In the genomic region with DNA sequence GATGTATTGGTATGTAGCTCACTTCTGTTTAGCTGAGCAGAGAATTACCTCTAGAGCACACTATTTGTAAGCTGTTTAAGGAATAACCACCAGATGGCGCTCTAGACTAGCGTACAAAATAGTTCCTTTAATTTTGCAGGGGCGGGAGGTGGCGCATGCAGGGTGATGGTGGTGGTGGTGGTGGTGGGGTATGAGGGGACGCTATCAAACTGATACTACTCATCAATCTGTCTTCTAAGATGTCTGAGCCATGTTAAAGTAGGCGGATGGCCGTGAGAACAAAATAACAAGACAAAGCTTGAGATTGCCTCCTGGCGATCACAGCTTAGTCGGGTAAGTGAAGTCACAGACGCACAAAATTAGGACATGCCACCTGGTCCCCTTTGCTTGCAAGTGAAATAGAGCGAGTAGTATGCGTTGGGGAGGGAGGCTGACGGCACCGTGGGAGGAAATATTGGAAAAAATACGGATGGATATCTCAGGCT, we compare ENCODE assay signal across 8 mouse cellular contexts.
DNase-seq lines count a peak whose midpoint lies in the region; ATAC-seq and TF ChIP-seq lines count a peak whose summit lies in the region.

No protein-coding gene starts in this region.

- peak; percentile 68 for ATAC-seq in common myeloid progenitor, adult 5-6 weeks (replicated peaks; ENCODE audit: low read depth, poor library complexity, severe bottlenecking)
- no peak for ATAC-seq in heart, embryonic 14.5 days (ENCODE audit: insufficient number of reproducible peaks, insufficient read depth, low FRiP score, low read depth)
- ATAC-seq in midbrain, embryonic 15.5 days (replicated peaks): peak; percentile 67; the same call in 1 of the 2 replicates

- H3K4me3 ChIP-seq in C2C12 (ENCODE audit: insufficient read depth, poor library complexity, severe bottlenecking): no peak overlapping the region
- no peak overlapping the region for H3K4me3 ChIP-seq in heart, embryonic 14.5 days (ENCODE audit: control insufficient read depth in 1 of 2, insufficient read depth in 1 of 2, low read depth in 1 of 2, low read length in 2 of 2)
- 0 out of 2 replicates have a peak overlapping the region, but pooled peaks have one; percentile 5 for H3K4me3 ChIP-seq in midbrain, embryonic 15.5 days

- H3K79me3 ChIP-seq in C2C12 (ENCODE audit: low read depth): no peaks in the 10 kb centered on the region

- no peak overlapping the region for H3K27ac ChIP-seq in heart, embryonic 14.5 days (replicated peaks in 1 of 2; ENCODE audit: control insufficient read depth in 1 of 2, insufficient read depth in 1 of 2, low read depth in 2 of 2, low read length in 2 of 2)
- H3K27ac ChIP-seq in midbrain, embryonic 15.5 days: no peak overlapping the region

- peak; percentile 13 for DNase-seq in adrenal gland, adult 2 months
- DNase-seq in adrenal gland, adult 8-10 months: no peak
- DNase-seq in left cerebral cortex, adult 11 months (ENCODE audit: low spot score): peak; percentile 25
- no peak for DNase-seq in spleen, postnatal 4 days (ENCODE audit: low spot score in 2 of 2)

- H3K27me3 ChIP-seq in C2C12 (ENCODE audit: control insufficient read depth, insufficient read depth, insufficient read length): peaks cover 7% of the 10 kb centered on the region
- no peaks in the 10 kb centered on the region for H3K27me3 ChIP-seq in heart, embryonic 14.5 days (ENCODE audit: control insufficient read depth, insufficient read depth, low read length)
- no peaks in the 10 kb centered on the region for H3K27me3 ChIP-seq in midbrain, embryonic 15.5 days (replicated peaks)

- no peaks in the 10 kb centered on the region for H3K4me1 ChIP-seq in heart, embryonic 14.5 days (ENCODE audit: control insufficient read depth in 2 of 2, insufficient read depth in 2 of 2, low read length in 2 of 2)
- peaks cover 3% of the 10 kb centered on the region; the same call in 1 of the 2 replicates for H3K4me1 ChIP-seq in midbrain, embryonic 15.5 days

- 26% methylated on average over 15 of the region's 15 CpGs for WGBS in heart, embryonic 14.5 days
- WGBS in midbrain, embryonic 15.5 days: 29% methylated on average over 15 of the region's 15 CpGs

- peak; percentile 31 for TF ChIP-seq CTCF in C2C12 (IDR thresholded peaks at IDR 0.05; ENCODE audit: control insufficient read depth, insufficient read depth, insufficient read length)

- H3K36me3 ChIP-seq in C2C12 (ENCODE audit: control insufficient read depth, insufficient read depth): no peaks in the 10 kb centered on the region
- H3K36me3 ChIP-seq in heart, embryonic 14.5 days (ENCODE audit: control insufficient read depth, insufficient read depth, low read length): no peaks in the 10 kb centered on the region
- H3K36me3 ChIP-seq in midbrain, embryonic 15.5 days (replicated peaks): no peaks in the 10 kb centered on the region

- H3K9me3 ChIP-seq in heart, embryonic 14.5 days (ENCODE audit: control insufficient read depth, low read length): no peaks in the 10 kb centered on the region
- no peaks in the 10 kb centered on the region for H3K9me3 ChIP-seq in midbrain, embryonic 15.5 days

- H3K79me2 ChIP-seq in C2C12 (ENCODE audit: control insufficient read depth, insufficient read depth): no peaks in the 10 kb centered on the region

- no peak overlapping the region for H3ac ChIP-seq in C2C12 (ENCODE audit: control insufficient read depth, insufficient read length, low read depth)

- H3K9ac ChIP-seq in heart, embryonic 14.5 days (ENCODE audit: low read length): no peak overlapping the region
- H3K9ac ChIP-seq in midbrain, embryonic 15.5 days: no peak overlapping the region

- H3K4me2 ChIP-seq in heart, embryonic 14.5 days (ENCODE audit: low read length): peak overlapping the region; percentile 35; the same call in 1 of the 2 replicates
- H3K4me2 ChIP-seq in midbrain, embryonic 15.5 days: peak overlapping the region; percentile 41

TF ChIP-seq in C2C12, 6 proteins besides CTCF, POLR2A, EP300 and RAD21:
- TF ChIP-seq MAX (IDR thresholded peaks at IDR 0.05) (no peak), CEBPB (IDR thresholded peaks at IDR 0.05; ENCODE audit: low read depth) (no peak)

Comparison
In these comparisons a context has a peak if more than half of its experiments do, and no peak if none do; other contexts are left out.
1. DNase-seq: peak in adrenal gland, adult 2 months (single experiment) and left cerebral cortex, adult 11 months (single experiment); none in adrenal gland, adult 8-10 months (single experiment) and spleen, postnatal 4 days (0 of 2).